Mouse (Mus musculus) MEL (cell line): ENCODE measurements around the gene Slc45a2.

Experiments
- ETS1 ChIP-seq: IDR thresholded peaks from 2 replicates; pipeline ENCODE4 v1.6.1; 2012; ENCODE audit warnings: low read depth, mild to moderate bottlenecking, inconsistent platforms, low read length, improper control_type of control experiment, moderate library complexity
- USF1 ChIP-seq: IDR thresholded peaks from 2 replicates; pipeline ENCODE4 v1.6.1; 2014; ENCODE audit warnings: low read depth, mild to moderate bottlenecking, inconsistent platforms, low read length, improper control_type of control experiment, moderate library complexity
- ZC3H11A ChIP-seq: IDR thresholded peaks from 2 replicates; pipeline ENCODE4 v1.6.1; 2012; ENCODE audit warnings: low read depth, mild to moderate bottlenecking, inconsistent platforms, low read length, improper control_type of control experiment
- ZNF384 ChIP-seq: IDR thresholded peaks from 2 replicates; pipeline ENCODE4 v1.6.1; 2012; ENCODE audit warnings: low read depth, mild to moderate bottlenecking, inconsistent platforms, low read length, improper control_type of control experiment

GRCm38 (mm10) chr15:10960267-10960666 is 40.3 kb upstream of the Slc45a2 start:
- TF ChIP-seq ETS1 (no peak), ZNF384 (no peak), ZC3H11A (no peak), USF1 (no peak)
